Mouse (Mus musculus): ENCODE data around the gene Ube3a.

GRCm38 (mm10) chr7:59192831-59193230 lies 35.7 kb upstream of the Ube3a start:
- no peak for TF ChIP-seq CTCF (IDR thresholded peaks at IDR 0.05; ENCODE audit: extremely low read depth, insufficient read depth, insufficient read length, insufficient replicate concordance)
- TF ChIP-seq POLR2A (IDR thresholded peaks at IDR 0.05; ENCODE audit: low read depth, low read length) = no peak
